ENCODE assay signal across 8 mouse cellular contexts in genomic region chr16:21694463-21695241, GRCm38 (mm10). TPM values are rescaled to one million over a fixed set of nuclear protein-coding genes. Genes with fewer than 3 reads are reported as not detected.
DNase-seq lines count a peak whose midpoint lies in the region; ATAC-seq and TF ChIP-seq lines count a peak whose summit lies in the region.

Gene 2510009E07Rik (minus strand): TSS chr16:21694665.

- H3K27ac ChIP-seq in forebrain, embryonic 14.5 days (ENCODE audit: low read depth, low read length): peak within 1 kb of the TSS; percentile 94
- peak within 1 kb of the TSS; percentile 93 for H3K27ac ChIP-seq in heart, postnatal 0 days (ENCODE audit: low read depth)
- H3K27ac ChIP-seq in liver, embryonic 14.5 days: no peak within 1 kb of the TSS
- peak within 1 kb of the TSS; percentile 89 for H3K27ac ChIP-seq in neural tube, embryonic 11.5 days (ENCODE audit: low read depth, low read length)
- peak within 1 kb of the TSS; percentile 91 for H3K27ac ChIP-seq in stomach, embryonic 16.5 days (ENCODE audit: low read length)

- no peaks in the 10 kb centered on the region for H3K27me3 ChIP-seq in forebrain, embryonic 14.5 days (replicated peaks; ENCODE audit: control insufficient read depth, insufficient read depth, low read length)
- no peaks in the 10 kb centered on the region for H3K27me3 ChIP-seq in heart, postnatal 0 days (ENCODE audit: control insufficient read depth, insufficient read depth, low read length)
- peaks cover 31% of the 10 kb centered on the region for H3K27me3 ChIP-seq in liver, embryonic 14.5 days (ENCODE audit: control insufficient read depth, insufficient read depth, low read length)
- H3K27me3 ChIP-seq in neural tube, embryonic 11.5 days (ENCODE audit: control insufficient read depth, insufficient read depth, low read length): no peaks in the 10 kb centered on the region
- H3K27me3 ChIP-seq in stomach, embryonic 16.5 days (ENCODE audit: control insufficient read depth, insufficient read depth, low read length): no peaks in the 10 kb centered on the region

- under 1% methylated on average over 53 of the region's 61 CpGs for WGBS in forebrain, embryonic 14.5 days
- under 1% methylated on average over 53 of the region's 61 CpGs for WGBS in heart, postnatal 0 days
- WGBS in liver, embryonic 14.5 days (ENCODE audit: insufficient replicate concordance): under 1% methylated on average over 59 of the region's 61 CpGs
- WGBS in neural tube, embryonic 11.5 days: under 1% methylated on average over 44 of the region's 61 CpGs
- WGBS in stomach, embryonic 16.5 days: 1% methylated on average over 53 of the region's 61 CpGs

- peak; percentile 88 for ATAC-seq in forebrain, embryonic 14.5 days
- peak; percentile 90 for ATAC-seq in heart, postnatal 0 days (ENCODE audit: insufficient read depth, low read depth)
- peak; percentile 79 for ATAC-seq in liver, embryonic 14.5 days (ENCODE audit: insufficient read depth)
- ATAC-seq in neural tube, embryonic 11.5 days (ENCODE audit: insufficient read depth, low FRiP score, low TSS enrichment): peak; percentile 83
- ATAC-seq in stomach, embryonic 16.5 days (ENCODE audit: insufficient read depth, low FRiP score): peak; percentile 93

- peak within 1 kb of the TSS; percentile 93 for H3K4me2 ChIP-seq in forebrain, embryonic 14.5 days (ENCODE audit: low read length)
- peak within 1 kb of the TSS; percentile 94 for H3K4me2 ChIP-seq in heart, postnatal 0 days (ENCODE audit: low read depth, low read length)
- peak within 1 kb of the TSS; percentile 69 for H3K4me2 ChIP-seq in liver, embryonic 14.5 days (ENCODE audit: low read depth)
- peak within 1 kb of the TSS; percentile 98 for H3K4me2 ChIP-seq in neural tube, embryonic 11.5 days (ENCODE audit: low read depth)
- H3K4me2 ChIP-seq in stomach, embryonic 16.5 days (ENCODE audit: low read depth, low read length): peak within 1 kb of the TSS; percentile 99

- DNase-seq in CD4-positive helper T cell, adult 2 months (ENCODE audit: low read depth, low spot score): peak; percentile 76
- peak; percentile 11 for DNase-seq in c-Kit-positive CD71-positive TER-119-negative erythroid progenitor cells, embryonic 14.5 days (ENCODE audit: low read depth)
- peak; percentile 94 for DNase-seq in forebrain, embryonic 14.5 days (ENCODE audit: low spot score)
- DNase-seq in heart, postnatal 0 days (ENCODE audit: low spot score): peak; percentile 89
- DNase-seq in kidney, postnatal 4 days: peak; percentile 89 to 93
- peak; percentile 15 to 28 (median 22) for DNase-seq in liver, embryonic 14.5 days (ENCODE audit: low read depth in 3 of 3, low spot score in 3 of 3)
- peak; percentile 92 for DNase-seq in neural tube, embryonic 11.5 days (ENCODE audit: low spot score)

- peak; percentile 9; the same call in 1 of the 2 replicates for TF ChIP-seq CTCF in heart, postnatal 0 days (IDR thresholded peaks at IDR 0.05; ENCODE audit: low read depth)
- TF ChIP-seq CTCF in liver, embryonic 14.5 days (IDR thresholded peaks at IDR 0.05; ENCODE audit: low read depth): no peak

- peak; percentile 6; the same call in 1 of the 2 replicates for TF ChIP-seq EP300 in heart, postnatal 0 days (IDR thresholded peaks at IDR 0.05; ENCODE audit: low read depth)
- TF ChIP-seq EP300 in liver, embryonic 14.5 days (IDR thresholded peaks at IDR 0.05; ENCODE audit: low read depth): no peak

- no peaks in the 10 kb centered on the region for H3K9me3 ChIP-seq in forebrain, embryonic 14.5 days (replicated peaks; ENCODE audit: control insufficient read depth, low read length)
- H3K9me3 ChIP-seq in heart, postnatal 0 days (replicated peaks; ENCODE audit: control insufficient read depth, low read length): no peaks in the 10 kb centered on the region
- no peaks in the 10 kb centered on the region for H3K9me3 ChIP-seq in liver, embryonic 14.5 days (ENCODE audit: control insufficient read depth, low read length)
- no peaks in the 10 kb centered on the region for H3K9me3 ChIP-seq in neural tube, embryonic 11.5 days (ENCODE audit: control insufficient read depth, low read length)
- no peaks in the 10 kb centered on the region for H3K9me3 ChIP-seq in stomach, embryonic 16.5 days (replicated peaks; ENCODE audit: control insufficient read depth, low read length)

- peak within 1 kb of the TSS; percentile 95 for H3K9ac ChIP-seq in forebrain, embryonic 14.5 days (ENCODE audit: low read length)
- H3K9ac ChIP-seq in heart, postnatal 0 days (replicated peaks; ENCODE audit: low read depth, low read length): peak within 1 kb of the TSS; percentile 93
- peak within 1 kb of the TSS; percentile 43; the same call in 1 of the 2 replicates for H3K9ac ChIP-seq in liver, embryonic 14.5 days (replicated peaks)
- peak within 1 kb of the TSS; percentile 91 for H3K9ac ChIP-seq in neural tube, embryonic 11.5 days (ENCODE audit: low read length)
- H3K9ac ChIP-seq in stomach, embryonic 16.5 days (ENCODE audit: low read length): peak within 1 kb of the TSS; percentile 96

- H3K4me1 ChIP-seq in forebrain, embryonic 14.5 days (ENCODE audit: control insufficient read depth, insufficient read depth, low read length): peaks cover 13% of the 10 kb centered on the region
- peaks cover 33% of the 10 kb centered on the region for H3K4me1 ChIP-seq in heart, postnatal 0 days (ENCODE audit: control insufficient read depth, insufficient read depth)
- H3K4me1 ChIP-seq in liver, embryonic 14.5 days (replicated peaks; ENCODE audit: control insufficient read depth in 2 of 2, insufficient read depth in 2 of 2, low read length in 1 of 2): peaks cover 0 to 5% of the 10 kb centered on the region in 2 experiments; a peak in 1 of 4 replicates
- peaks cover 10% of the 10 kb centered on the region; the same call in 1 of the 2 replicates for H3K4me1 ChIP-seq in neural tube, embryonic 11.5 days (ENCODE audit: control insufficient read depth, insufficient read depth, low read length)
- peaks cover 5% of the 10 kb centered on the region; the same call in 1 of the 2 replicates for H3K4me1 ChIP-seq in stomach, embryonic 16.5 days (ENCODE audit: control insufficient read depth, insufficient read depth, low read length)

- H3K36me3 ChIP-seq in forebrain, embryonic 14.5 days (ENCODE audit: control insufficient read depth, insufficient read depth, low read length): no peaks in the 10 kb centered on the region
- H3K36me3 ChIP-seq in heart, postnatal 0 days (replicated peaks; ENCODE audit: control insufficient read depth, insufficient read depth, low read length): no peaks in the 10 kb centered on the region
- no peaks in the 10 kb centered on the region for H3K36me3 ChIP-seq in liver, embryonic 14.5 days (replicated peaks; ENCODE audit: control insufficient read depth, insufficient read depth, low read depth)
- H3K36me3 ChIP-seq in neural tube, embryonic 11.5 days (ENCODE audit: control insufficient read depth, insufficient read depth, low read length): no peaks in the 10 kb centered on the region
- no peaks in the 10 kb centered on the region for H3K36me3 ChIP-seq in stomach, embryonic 16.5 days (ENCODE audit: control insufficient read depth, insufficient read depth, low read length)

- H3K4me3 ChIP-seq in forebrain, embryonic 14.5 days (ENCODE audit: low read depth, low read length): peak within 1 kb of the TSS; percentile 89
- H3K4me3 ChIP-seq in heart, postnatal 0 days (ENCODE audit: low read depth, low read length): peak within 1 kb of the TSS; percentile 86
- peak within 1 kb of the TSS; percentile 46 to 57 for H3K4me3 ChIP-seq in liver, embryonic 14.5 days (ENCODE audit: insufficient read depth in 1 of 2, low read depth in 2 of 2, low read length in 2 of 2)
- H3K4me3 ChIP-seq in neural tube, embryonic 11.5 days (ENCODE audit: low read depth, low read length): peak within 1 kb of the TSS; percentile 78
- H3K4me3 ChIP-seq in stomach, embryonic 16.5 days (replicated peaks; ENCODE audit: low read length): peak within 1 kb of the TSS; percentile 87

RNA-seq across cellular contexts. Expression of gene 2510009E07Rik, which starts in this region (rescaled TPM):
- 26.2 and 33.1 TPM in 2 replicates for polyA plus RNA-seq in forebrain, embryonic 14.5 days (2014; fragmentation: Nextera tagmentation; extraction: Ambion mirVana)
- 27.2 and 32.2 TPM in 2 replicates for total RNA-seq in heart, postnatal 0 days (2014; rRNA removed; ENCODE audit: low replicate concordance)
- polyA plus RNA-seq in heart, postnatal 0 days (2015; fragmentation: Nextera tagmentation; extraction: Ambion mirVana): 18.4 and 20.0 TPM in 2 replicates
- 1.5 and 1.6 TPM in 2 replicates for polyA plus RNA-seq in liver, embryonic 14.5 days (2012; rRNA removed)
- polyA plus RNA-seq in liver, embryonic 14.5 days (2014; fragmentation: Nextera tagmentation; extraction: Ambion mirVana): 1.9 and 2.1 TPM in 2 replicates
- polyA plus RNA-seq in neural tube, embryonic 11.5 days (2014; fragmentation: Nextera tagmentation; extraction: Ambion mirVana): 37.6 and 43.5 TPM in 2 replicates
- polyA plus RNA-seq in stomach, embryonic 16.5 days (2015; fragmentation: Nextera tagmentation; extraction: Ambion mirVana): 17.9 TPM in 2 replicates

Comparison
In these comparisons a context has a peak if more than half of its experiments do, and no peak if none do; other contexts are left out.
1. DNase-seq: peak in every context shown above with its lines; median percentile 94 in forebrain, embryonic 14.5 days; 92 in neural tube, embryonic 11.5 days; 91 in kidney, postnatal 4 days; 89 in heart, postnatal 0 days; 76 in CD4-positive helper T cell, adult 2 months; 22 in liver, embryonic 14.5 days; 11 in c-Kit-positive CD71-positive TER-119-negative erythroid progenitor cells, embryonic 14.5 days.
2. H3K9ac ChIP-seq: peak in every context shown above with its lines; median percentile 96 in stomach, embryonic 16.5 days; 95 in forebrain, embryonic 14.5 days; 93 in heart, postnatal 0 days; 91 in neural tube, embryonic 11.5 days; 43 in liver, embryonic 14.5 days.